Mouse (Mus musculus): ENCODE data around the gene Gm45140. TPM values are rescaled to one million over a fixed set of nuclear protein-coding genes. Genes with fewer than 3 reads are reported as not detected.
A peak's percentile ranks its signal among the peaks of the same experiment; 100 is the strongest.

The Gm45140 gene
- total and polyA plus RNA-seq, 3 experiments = 9.9 to 26.2 TPM; not detected in 1

DNA sequence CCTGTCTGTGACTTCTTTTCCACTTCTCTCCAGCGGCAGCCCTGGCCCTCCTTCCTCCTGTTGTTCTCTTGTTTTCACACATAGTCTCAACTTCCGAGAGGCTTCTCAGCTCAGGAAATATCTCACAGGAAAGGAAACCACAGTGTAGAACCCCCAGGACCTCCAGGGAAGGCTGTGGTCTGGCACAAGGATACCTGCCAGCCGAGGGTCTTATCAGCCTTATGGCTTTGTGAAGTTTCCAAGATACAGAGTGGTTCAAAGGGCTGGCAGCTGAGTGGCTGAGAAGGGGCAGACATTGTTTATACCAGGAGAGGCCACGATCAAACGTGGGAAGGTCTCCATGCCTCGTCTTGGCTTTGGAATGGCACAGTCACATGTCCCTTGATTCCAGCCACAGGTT, 95.7 kb downstream of the Gm45140 start:
- Histone ChIP-seq H3K4me1 (ENCODE audit: control insufficient read depth in 1 of 2, insufficient read depth in 2 of 2, low read length in 2 of 2) (peaks cover 21 to 44% of the 10 kb centered on the region in 2 experiments), H3K9me3 (replicated peaks; ENCODE audit: insufficient read depth, low read length) (no peaks in the 10 kb centered on the region), H3K9ac (ENCODE audit: control insufficient read depth, low read depth, low read length, poor library complexity, severe bottlenecking) (no peak overlapping the region), H3K27ac (ENCODE audit: control insufficient read depth, low read depth, low read length) (peak overlapping the region; percentile 43; the same call in 1 of the 2 replicates), H3K4me3 (ENCODE audit: control insufficient read depth in 1 of 2, insufficient read depth in 1 of 2, low read depth in 2 of 2, low read length in 2 of 2) (no peak overlapping the region), H3K27me3 (ENCODE audit: control insufficient read depth in 1 of 2, insufficient read depth in 2 of 2, low read length in 2 of 2) (no peaks in the 10 kb centered on the region), H3K36me3 (ENCODE audit: control insufficient read depth in 1 of 2, insufficient read depth in 2 of 2, low read length in 2 of 2) (peaks cover 0 to 25% of the 10 kb centered on the region in 2 experiments; a peak in 2 of 4 replicates), H3K79me2 (ENCODE audit: control insufficient read depth, insufficient read depth, low read length, poor library complexity) (no peaks in the 10 kb centered on the region)
- no peak for TF ChIP-seq MYB (IDR thresholded peaks at IDR 0.05; ENCODE audit: low read depth, low read length)
- TF ChIP-seq ETS1 (IDR thresholded peaks at IDR 0.05; ENCODE audit: low read depth, low read length) = peak; percentile 87
- TF ChIP-seq ZC3H11A (IDR thresholded peaks at IDR 0.05; ENCODE audit: low read depth, low read length) = no peak
- peak; percentile 70 for TF ChIP-seq TCF12 (IDR thresholded peaks at IDR 0.05; ENCODE audit: low read depth, low read length)
- no peak for TF ChIP-seq RAD21 (IDR thresholded peaks at IDR 0.05; ENCODE audit: low read depth, low read length)
- TF ChIP-seq RCOR1 (IDR thresholded peaks at IDR 0.05; ENCODE audit: low read depth, low read length) = peak; percentile 42
- peak; percentile 24; the same call in 1 of the 2 replicates for TF ChIP-seq MAZ (IDR thresholded peaks at IDR 0.05; ENCODE audit: low read depth, low read length)
- no peak for TF ChIP-seq MYC (IDR thresholded peaks at IDR 0.05; ENCODE audit: low read depth, low read length)
- TF ChIP-seq CHD1 (IDR thresholded peaks at IDR 0.05; ENCODE audit: low read depth, low read length) = 0 out of 2 replicates have a peak, but pooled peaks have one; percentile 50
- TF ChIP-seq E2F4 (IDR thresholded peaks at IDR 0.05; ENCODE audit: borderline replicate concordance, low read depth, low read length) = no peak
- no peak; the same call in 1 of the 2 replicates for TF ChIP-seq MAX (IDR thresholded peaks at IDR 0.05; ENCODE audit: low read length)
- no peak for TF ChIP-seq CTCF (IDR thresholded peaks at IDR 0.05 in 2 of 3, conservative IDR thresholded peaks at IDR 0.05 in 1 of 3; ENCODE audit: control insufficient read depth in 1 of 3, insufficient read depth in 1 of 3, low read depth in 2 of 3, low read length in 3 of 3, poor library complexity in 1 of 3, severe bottlenecking in 1 of 3)
- TF ChIP-seq ZKSCAN1 (IDR thresholded peaks at IDR 0.05; ENCODE audit: low read depth, low read length) = no peak
- peak; percentile 41 for TF ChIP-seq GATA1 (IDR thresholded peaks at IDR 0.05; ENCODE audit: low read depth, low read length)
- peak; percentile 65 to 74 for TF ChIP-seq EP300 (IDR thresholded peaks at IDR 0.05; ENCODE audit: low read depth in 1 of 2, low read length in 2 of 2)
- TF ChIP-seq TBP (IDR thresholded peaks at IDR 0.05; ENCODE audit: low read depth, low read length) = no peak
- TF ChIP-seq MXI1 (IDR thresholded peaks at IDR 0.05; ENCODE audit: low read depth, low read length) = peak; percentile 20; the same call in 1 of the 2 replicates
- no peak for DNase-seq (ENCODE audit: low read depth, low spot score)

Other genes starting within 250 kb of the Gm45140 start
- 1.3 and 1.4 TPM in 2 replicates for gene Prokr1, start 245.1 kb downstream of the Gm45140 start, total RNA-seq (2012; rRNA removed)
- gene Prokr1, start 245.1 kb downstream of the Gm45140 start, polyA plus RNA-seq (2012; ENCODE audit: insufficient read depth in 1 of 2, insufficient read length in 2 of 2, low read depth in 1 of 2, low replicate concordance in 2 of 2, missing spikeins in 1 of 2) = 1 to 10 TPM in 1 of 2 experiments, not detected in 1; 1.4 TPM
- gene Aplf, start 163.6 kb downstream of the Gm45140 start, total RNA-seq (2012; rRNA removed) = 12.6 and 14.5 TPM in 2 replicates
- gene Aplf, start 163.6 kb downstream of the Gm45140 start, polyA plus RNA-seq (2012; ENCODE audit: insufficient read depth in 1 of 2, insufficient read length in 2 of 2, low read depth in 1 of 2, low replicate concordance in 2 of 2, missing spikeins in 1 of 2) = 10 to 100 TPM in 1 of 2 experiments, not detected in 1; 20.3 TPM
- gene Efcc1, start 104.9 kb downstream of the Gm45140 start, total RNA-seq (2012; rRNA removed) = 0.27 TPM in 1 of 2 replicates, not detected in the other
- gene Efcc1, start 104.9 kb downstream of the Gm45140 start, polyA plus RNA-seq (2012; ENCODE audit: insufficient read depth in 1 of 2, insufficient read length in 2 of 2, low read depth in 1 of 2, low replicate concordance in 2 of 2, missing spikeins in 1 of 2) = 1 to 10 TPM in 1 of 2 experiments, not detected in 1; 1.2 TPM
- gene Gp9, start 57.7 kb downstream of the Gm45140 start, total RNA-seq (2012; rRNA removed) = 2.4 and 3.9 TPM in 2 replicates
- gene Gp9, start 57.7 kb downstream of the Gm45140 start, polyA plus RNA-seq (2012; ENCODE audit: insufficient read depth in 1 of 2, insufficient read length in 2 of 2, low read depth in 1 of 2, low replicate concordance in 2 of 2, missing spikeins in 1 of 2) = 10 to 100 TPM in 1 of 2 experiments, not detected in 1; 11.1 TPM
- 3.1 and 4.0 TPM in 2 replicates for gene Rab43, start 23.6 kb downstream of the Gm45140 start, total RNA-seq (2012; rRNA removed)
- gene Rab43, start 23.6 kb downstream of the Gm45140 start, polyA plus RNA-seq (2012; ENCODE audit: insufficient read depth in 1 of 2, insufficient read length in 2 of 2, low read depth in 1 of 2, low replicate concordance in 2 of 2, missing spikeins in 1 of 2) = 10 to 100 TPM in 1 of 2 experiments, not detected in 1; 13.2 TPM
- gene Isy1, start 3.0 kb upstream of the Gm45140 start, total RNA-seq (2012; rRNA removed) = 60.5 and 64.5 TPM in 2 replicates
- gene Isy1, start 3.0 kb upstream of the Gm45140 start, polyA plus RNA-seq (2012; ENCODE audit: insufficient read depth in 1 of 2, insufficient read length in 2 of 2, low read depth in 1 of 2, low replicate concordance in 2 of 2, missing spikeins in 1 of 2) = 100 to 1,000 TPM in 1 of 2 experiments, not detected in 1; 115 TPM
- 726 and 879 TPM in 2 replicates for gene Cnbp, start 15.3 kb upstream of the Gm45140 start, total RNA-seq (2012; rRNA removed)
- gene Cnbp, start 15.3 kb upstream of the Gm45140 start, polyA plus RNA-seq (2012; ENCODE audit: insufficient read depth in 1 of 2, insufficient read length in 2 of 2, low read depth in 1 of 2, low replicate concordance in 2 of 2, missing spikeins in 1 of 2) = 100 to 1,000 TPM; 201 to 652 TPM
- gene Copg1, start 52.0 kb upstream of the Gm45140 start, total RNA-seq (2012; rRNA removed) = 83.1 and 85.0 TPM in 2 replicates
- 100 to 1,000 TPM; 117 to 681 TPM for gene Copg1, start 52.0 kb upstream of the Gm45140 start, polyA plus RNA-seq (2012; ENCODE audit: insufficient read depth in 1 of 2, insufficient read length in 2 of 2, low read depth in 1 of 2, low replicate concordance in 2 of 2, missing spikeins in 1 of 2)
- 26.3 and 26.8 TPM in 2 replicates for gene Hmces, start 78.1 kb upstream of the Gm45140 start, total RNA-seq (2012; rRNA removed)
- gene Hmces, start 78.1 kb upstream of the Gm45140 start, polyA plus RNA-seq (2012; ENCODE audit: insufficient read depth in 1 of 2, insufficient read length in 2 of 2, low read depth in 1 of 2, low replicate concordance in 2 of 2, missing spikeins in 1 of 2) = 10 to 100 TPM in 1 of 2 experiments, not detected in 1; 23.6 TPM
- gene H1fx, start 145.8 kb upstream of the Gm45140 start, total RNA-seq (2012; rRNA removed) = not detected in 2 replicates
- gene H1fx, start 145.8 kb upstream of the Gm45140 start, polyA plus RNA-seq (2012; ENCODE audit: insufficient read depth in 1 of 2, insufficient read length in 2 of 2, low read depth in 1 of 2, low replicate concordance in 2 of 2, missing spikeins in 1 of 2) = not detected
- gene Rab7, start 209.5 kb upstream of the Gm45140 start, total RNA-seq (2012; rRNA removed) = 47.6 and 49.6 TPM in 2 replicates
- gene Rab7, start 209.5 kb upstream of the Gm45140 start, polyA plus RNA-seq (2012; ENCODE audit: insufficient read depth in 1 of 2, insufficient read length in 2 of 2, low read depth in 1 of 2, low replicate concordance in 2 of 2, missing spikeins in 1 of 2) = 100 to 1,000 TPM; 234 to 362 TPM
- 284 and 289 TPM in 2 replicates for gene Rpn1, start 248.7 kb upstream of the Gm45140 start, total RNA-seq (2012; rRNA removed)
- gene Rpn1, start 248.7 kb upstream of the Gm45140 start, polyA plus RNA-seq (2012; ENCODE audit: insufficient read depth in 1 of 2, insufficient read length in 2 of 2, low read depth in 1 of 2, low replicate concordance in 2 of 2, missing spikeins in 1 of 2) = 100 to 1,000 TPM; 361 to 412 TPM